Mouse (Mus musculus): Measurements from ENCODE around the gene Rbm20. TPM values are rescaled to one million over a fixed set of nuclear protein-coding genes. Genes with fewer than 3 reads are reported as not detected.
A peak's percentile ranks its signal among the peaks of the same experiment; 100 is the strongest.

The Rbm20 gene
- polyA plus RNA-seq, 1 experiment from 2014 or later: 52.0 TPM

GRCm38 (mm10) chr19:53717364-53717763 is 40.3 kb downstream of the Rbm20 start:
- peaks cover 14% of the 10 kb centered on the region; the same call in 1 of the 2 replicates for H3K9me3 ChIP-seq (ENCODE audit: control insufficient read depth, low read length)
- no peaks in the 10 kb centered on the region for H3K27me3 ChIP-seq (ENCODE audit: control insufficient read depth, insufficient read depth, low read length)
- no peak for ATAC-seq (ENCODE audit: insufficient number of reproducible peaks, insufficient read depth, low FRiP score, low read depth)
- H3K4me3 ChIP-seq (ENCODE audit: control insufficient read depth in 1 of 2, insufficient read depth in 1 of 2, low read depth in 1 of 2, low read length in 2 of 2): no peak overlapping the region
- peak overlapping the region; percentile 69 to 93 for H3K27ac ChIP-seq (replicated peaks in 1 of 2; ENCODE audit: control insufficient read depth in 1 of 2, insufficient read depth in 1 of 2, low read depth in 2 of 2, low read length in 2 of 2)
- 83% methylated on average over 9 of the region's 9 CpGs for WGBS
- H3K9ac ChIP-seq (ENCODE audit: low read length): peak overlapping the region; percentile 3; the same call in 1 of the 2 replicates
- H3K4me2 ChIP-seq (ENCODE audit: low read length): no peak overlapping the region
- peaks cover 28 to 76% of the 10 kb centered on the region in 2 experiments for H3K4me1 ChIP-seq (ENCODE audit: control insufficient read depth in 2 of 2, insufficient read depth in 2 of 2, low read length in 2 of 2)
- H3K36me3 ChIP-seq (ENCODE audit: control insufficient read depth, insufficient read depth, low read length): peaks cover 6% of the 10 kb centered on the region; the same call in 1 of the 2 replicates

DNA sequence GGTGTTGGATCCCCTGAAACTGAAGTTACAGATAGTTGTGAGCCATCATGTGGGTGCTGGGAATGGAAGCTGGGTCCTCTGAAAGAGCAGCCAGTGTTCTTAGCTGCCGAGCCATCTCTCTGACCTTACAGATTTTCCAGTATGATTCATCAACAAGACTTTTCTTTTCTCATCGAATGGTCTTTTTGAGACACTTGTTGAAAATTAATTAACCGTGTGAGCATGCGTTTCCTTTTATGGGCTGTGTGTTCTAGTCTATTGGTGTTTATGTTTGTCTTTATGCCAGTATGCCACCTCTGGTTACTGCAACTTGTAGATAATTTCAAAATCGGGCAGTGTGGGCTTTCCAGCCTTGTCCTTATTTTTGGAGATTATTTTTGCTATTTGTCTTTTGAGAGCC is 45.1 kb downstream of the Rbm20 start:
- no peak overlapping the region for H3K4me2 ChIP-seq (ENCODE audit: low read length)
- peaks cover 6% of the 10 kb centered on the region; the same call in 1 of the 2 replicates for H3K9me3 ChIP-seq (ENCODE audit: control insufficient read depth, low read length)
- no peak overlapping the region for H3K4me3 ChIP-seq (ENCODE audit: control insufficient read depth in 1 of 2, insufficient read depth in 1 of 2, low read depth in 1 of 2, low read length in 2 of 2)
- H3K4me1 ChIP-seq (ENCODE audit: control insufficient read depth in 2 of 2, insufficient read depth in 2 of 2, low read length in 2 of 2): peaks cover 35 to 68% of the 10 kb centered on the region in 2 experiments
- H3K27ac ChIP-seq (replicated peaks in 1 of 2; ENCODE audit: control insufficient read depth in 1 of 2, insufficient read depth in 1 of 2, low read depth in 2 of 2, low read length in 2 of 2): no peak overlapping the region
- no peak for ATAC-seq (ENCODE audit: insufficient number of reproducible peaks, insufficient read depth, low FRiP score, low read depth)
- no peaks in the 10 kb centered on the region for H3K27me3 ChIP-seq (ENCODE audit: control insufficient read depth, insufficient read depth, low read length)
- H3K36me3 ChIP-seq (ENCODE audit: control insufficient read depth, insufficient read depth, low read length): peaks cover 6% of the 10 kb centered on the region; the same call in 1 of the 2 replicates
- H3K9ac ChIP-seq (ENCODE audit: low read length): no peak overlapping the region
- WGBS: 93% methylated on average over 5 of the region's 5 CpGs

DNA sequence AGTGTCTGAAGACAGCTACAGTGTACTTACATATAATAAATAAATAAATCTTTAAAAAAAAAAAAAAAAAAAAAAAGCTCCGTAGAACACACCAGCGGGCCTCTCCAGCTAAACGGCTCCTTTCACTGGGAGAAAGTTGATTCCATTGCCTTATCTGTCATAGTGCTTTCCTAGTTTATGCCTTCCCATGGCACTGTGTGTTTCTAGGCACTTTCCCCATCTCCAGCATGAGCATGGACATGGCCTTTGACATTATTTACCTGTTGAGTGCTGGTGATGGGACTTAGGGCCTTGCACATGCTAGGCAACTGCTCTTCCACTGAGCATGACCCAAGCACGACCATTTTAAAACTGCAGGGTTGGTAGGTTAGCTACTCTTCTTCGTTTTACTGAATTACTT is 46.9 kb downstream of the Rbm20 start:
- no peak for ATAC-seq (ENCODE audit: insufficient number of reproducible peaks, insufficient read depth, low FRiP score, low read depth)
- Histone ChIP-seq H3K36me3 (ENCODE audit: control insufficient read depth, insufficient read depth, low read length) (peaks cover 6% of the 10 kb centered on the region; the same call in 1 of the 2 replicates), H3K27me3 (ENCODE audit: control insufficient read depth, insufficient read depth, low read length) (no peaks in the 10 kb centered on the region), H3K9me3 (ENCODE audit: control insufficient read depth, low read length) (peaks cover 6% of the 10 kb centered on the region; the same call in 1 of the 2 replicates), H3K27ac (replicated peaks in 1 of 2; ENCODE audit: control insufficient read depth in 1 of 2, insufficient read depth in 1 of 2, low read depth in 2 of 2, low read length in 2 of 2) (peak overlapping the region in 1 of 2 experiments; percentile 44; a peak in 1 of 4 replicates), H3K4me2 (ENCODE audit: low read length) (no peak overlapping the region), H3K9ac (ENCODE audit: low read length) (no peak overlapping the region), H3K4me3 (ENCODE audit: control insufficient read depth in 1 of 2, insufficient read depth in 1 of 2, low read depth in 1 of 2, low read length in 2 of 2) (no peak overlapping the region), H3K4me1 (ENCODE audit: control insufficient read depth in 2 of 2, insufficient read depth in 2 of 2, low read length in 2 of 2) (peaks cover 39 to 62% of the 10 kb centered on the region in 2 experiments)
- WGBS: 71% methylated on average over 5 of the region's 5 CpGs

- Histone ChIP-seq H3K4me3 (ENCODE audit: control insufficient read depth in 1 of 2, insufficient read depth in 1 of 2, low read depth in 1 of 2, low read length in 2 of 2) (no peak overlapping the region), H3K4me1 (ENCODE audit: control insufficient read depth in 2 of 2, insufficient read depth in 2 of 2, low read length in 2 of 2) (peaks cover 52 to 65% of the 10 kb centered on the region in 2 experiments), H3K36me3 (ENCODE audit: control insufficient read depth, insufficient read depth, low read length) (0 out of 2 replicates have a peak, but pooled peaks cover under 1% of the 10 kb centered on the region), H3K4me2 (ENCODE audit: low read length) (peak overlapping the region; percentile 41), H3K27me3 (ENCODE audit: control insufficient read depth, insufficient read depth, low read length) (no peaks in the 10 kb centered on the region), H3K9me3 (ENCODE audit: control insufficient read depth, low read length) (no peaks in the 10 kb centered on the region), H3K27ac (replicated peaks in 1 of 2; ENCODE audit: control insufficient read depth in 1 of 2, insufficient read depth in 1 of 2, low read depth in 2 of 2, low read length in 2 of 2) (peak overlapping the region; percentile 17 to 63; a peak in 3 of 4 replicates), H3K9ac (ENCODE audit: low read length) (peak overlapping the region; percentile 54; the same call in 1 of the 2 replicates)
- 28% methylated on average over 12 of the region's 12 CpGs for WGBS
- no peak; the same call in 1 of the 2 replicates for ATAC-seq (ENCODE audit: insufficient number of reproducible peaks, insufficient read depth, low FRiP score, low read depth)
These were observed 49.2 kb downstream of the Rbm20 start for GRCm38 (mm10) chr19:53726340-53726739.

DNA sequence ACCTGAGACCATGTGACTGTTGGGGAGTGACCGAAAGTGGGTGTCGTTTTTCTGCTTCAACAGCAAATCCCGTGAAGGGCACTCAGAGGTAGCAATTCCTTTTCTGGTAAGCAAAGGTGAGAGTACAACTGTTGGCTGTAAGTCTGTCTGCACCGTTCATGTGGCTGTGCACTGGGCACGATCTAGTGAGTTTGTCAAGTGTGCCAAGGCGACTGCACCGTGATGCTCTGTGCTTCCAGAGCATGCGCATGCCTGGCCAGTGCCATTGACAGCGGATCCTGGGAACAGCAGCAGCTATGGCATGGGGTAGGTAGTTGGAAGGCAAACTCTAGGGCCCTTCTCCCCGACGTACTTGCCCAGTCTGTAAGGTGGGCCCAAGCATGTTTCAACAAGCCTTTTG is 49.6 kb downstream of the Rbm20 start:
- Histone ChIP-seq H3K27me3 (ENCODE audit: control insufficient read depth, insufficient read depth, low read length) (no peaks in the 10 kb centered on the region), H3K4me3 (ENCODE audit: control insufficient read depth in 1 of 2, insufficient read depth in 1 of 2, low read depth in 1 of 2, low read length in 2 of 2) (no peak overlapping the region), H3K36me3 (ENCODE audit: control insufficient read depth, insufficient read depth, low read length) (no peaks in the 10 kb centered on the region), H3K27ac (replicated peaks in 1 of 2; ENCODE audit: control insufficient read depth in 1 of 2, insufficient read depth in 1 of 2, low read depth in 2 of 2, low read length in 2 of 2) (peak overlapping the region; percentile 17 to 63; a peak in 3 of 4 replicates), H3K4me1 (ENCODE audit: control insufficient read depth in 2 of 2, insufficient read depth in 2 of 2, low read length in 2 of 2) (peaks cover 55 to 69% of the 10 kb centered on the region in 2 experiments), H3K9me3 (ENCODE audit: control insufficient read depth, low read length) (no peaks in the 10 kb centered on the region), H3K9ac (ENCODE audit: low read length) (no peak overlapping the region), H3K4me2 (ENCODE audit: low read length) (no peak overlapping the region)
- WGBS: 66% methylated on average over 11 of the region's 11 CpGs
- no peak for ATAC-seq (ENCODE audit: insufficient number of reproducible peaks, insufficient read depth, low FRiP score, low read depth)

- WGBS: 63% methylated on average over 4 of the region's 4 CpGs
- Histone ChIP-seq H3K4me1 (ENCODE audit: control insufficient read depth in 2 of 2, insufficient read depth in 2 of 2, low read length in 2 of 2) (peaks cover 60 to 74% of the 10 kb centered on the region in 2 experiments), H3K27me3 (ENCODE audit: control insufficient read depth, insufficient read depth, low read length) (no peaks in the 10 kb centered on the region), H3K36me3 (ENCODE audit: control insufficient read depth, insufficient read depth, low read length) (no peaks in the 10 kb centered on the region), H3K9me3 (ENCODE audit: control insufficient read depth, low read length) (no peaks in the 10 kb centered on the region), H3K4me3 (ENCODE audit: control insufficient read depth in 1 of 2, insufficient read depth in 1 of 2, low read depth in 1 of 2, low read length in 2 of 2) (no peak overlapping the region), H3K9ac (ENCODE audit: low read length) (no peak overlapping the region), H3K27ac (replicated peaks in 1 of 2; ENCODE audit: control insufficient read depth in 1 of 2, insufficient read depth in 1 of 2, low read depth in 2 of 2, low read length in 2 of 2) (peak overlapping the region in 1 of 2 experiments; percentile 63; a peak in 3 of 4 replicates), H3K4me2 (ENCODE audit: low read length) (no peak overlapping the region)
- ATAC-seq (ENCODE audit: insufficient number of reproducible peaks, insufficient read depth, low FRiP score, low read depth): no peak
These were observed 50.2 kb downstream of the Rbm20 start for GRCm38 (mm10) chr19:53727277-53727676.

GRCm38 (mm10) chr19:53727886-53728669 is 51.0 kb downstream of the Rbm20 start:
- peak overlapping the region in 1 of 2 experiments; percentile 64; a peak in 2 of 4 replicates for H3K27ac ChIP-seq (replicated peaks in 1 of 2; ENCODE audit: control insufficient read depth in 1 of 2, insufficient read depth in 1 of 2, low read depth in 2 of 2, low read length in 2 of 2)
- H3K9me3 ChIP-seq (ENCODE audit: control insufficient read depth, low read length): no peaks in the 10 kb centered on the region
- no peak overlapping the region for H3K4me2 ChIP-seq (ENCODE audit: low read length)
- no peak overlapping the region for H3K4me3 ChIP-seq (ENCODE audit: control insufficient read depth in 1 of 2, insufficient read depth in 1 of 2, low read depth in 1 of 2, low read length in 2 of 2)
- ATAC-seq (ENCODE audit: insufficient number of reproducible peaks, insufficient read depth, low FRiP score, low read depth): no peak
- H3K9ac ChIP-seq (ENCODE audit: low read length): no peak overlapping the region
- WGBS: 79% methylated on average over 9 of the region's 9 CpGs
- no peaks in the 10 kb centered on the region for H3K27me3 ChIP-seq (ENCODE audit: control insufficient read depth, insufficient read depth, low read length)
- H3K36me3 ChIP-seq (ENCODE audit: control insufficient read depth, insufficient read depth, low read length): no peaks in the 10 kb centered on the region
- peaks cover 60 to 75% of the 10 kb centered on the region in 2 experiments for H3K4me1 ChIP-seq (ENCODE audit: control insufficient read depth in 2 of 2, insufficient read depth in 2 of 2, low read length in 2 of 2)

Data from heart, embryonic 14.5 days (tissue).